ENCODE assay signal across 12 mouse cellular contexts in the genomic region with DNA sequence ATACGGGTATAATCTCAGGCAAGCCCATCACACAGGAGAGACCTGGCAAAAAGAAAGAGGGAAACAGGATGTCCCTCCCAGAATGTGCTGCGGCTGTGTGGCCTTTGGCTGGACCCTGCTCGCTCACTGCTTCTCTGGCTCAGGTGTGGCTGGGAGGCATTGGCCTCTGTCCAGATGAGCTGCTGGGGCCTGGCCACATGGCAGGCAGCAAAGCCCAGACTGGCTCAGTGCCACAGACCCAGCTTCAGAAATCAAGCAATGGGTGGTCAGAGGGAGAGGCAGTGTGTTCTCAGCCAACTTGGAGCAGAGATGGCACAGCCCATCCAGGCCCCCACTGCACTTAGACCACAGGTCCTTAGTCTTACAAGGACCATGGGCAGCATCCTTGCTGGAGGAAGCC. TPM values are rescaled to one million over a fixed set of nuclear protein-coding genes. Genes with fewer than 3 reads are reported as not detected.
DNase-seq lines count a peak whose midpoint lies in the region; ATAC-seq lines count a peak whose summit lies in the region.
"Had no signal": no experiment of that assay in that cellular context is flagged by ENCODE, and none has a peak within 500 bp of the region (broad histone marks: within the 10 kb centered on the region; RNA-seq: fewer than 3 reads in every experiment).

No protein-coding gene starts in this region.

- H3K4me3 ChIP-seq in heart, embryonic 12.5 days: no peak overlapping the region

- H3K9ac ChIP-seq in heart, embryonic 12.5 days: no peak overlapping the region

- peaks cover 23% of the 10 kb centered on the region for H3K27me3 ChIP-seq in heart, embryonic 12.5 days (replicated peaks)

- ATAC-seq in cerebellum, adult (ENCODE audit: insufficient number of reproducible peaks, low FRiP score, low TSS enrichment): peak; percentile 70; the same call in 1 of the 2 replicates
- ATAC-seq in erythroid progenitor cell, adult 5-6 weeks (replicated peaks; ENCODE audit: low FRiP score, poor library complexity, severe bottlenecking): 0 out of 2 replicates have a peak, but pooled peaks have one; percentile 42
- ATAC-seq in heart, embryonic 12.5 days (ENCODE audit: insufficient number of reproducible peaks, low FRiP score): no peak
- ATAC-seq: inflammation-experienced regulatory T-cells, adult 6 months had no signal

- intact Hi-C loops in left cerebral cortex, postnatal 4 days (cut with DNase I): no loop called here

- no peaks in the 10 kb centered on the region for H3K4me1 ChIP-seq in heart, embryonic 12.5 days (replicated peaks)

- H3K27ac ChIP-seq in heart, embryonic 12.5 days (ENCODE audit: poor library complexity, severe bottlenecking): no peak overlapping the region

- no peaks in the 10 kb centered on the region for H3K9me3 ChIP-seq in heart, embryonic 12.5 days (replicated peaks)

- DNase-seq in left cerebral cortex, postnatal 4 days: peak; percentile 97
- DNase-seq in left cerebral cortex, adult 18-20 months (ENCODE audit: low spot score in 2 of 2): no peak
- peak; percentile 15 for DNase-seq in NIH3T3 (ENCODE audit: low read depth)
- DNase-seq in urinary bladder, postnatal 10 days (ENCODE audit: low spot score): no peak
- no peak for DNase-seq in heart, adult 8-10 months (ENCODE audit: low spot score)

- H3K4me2 ChIP-seq in heart, embryonic 12.5 days: no peak overlapping the region

- 79% methylated on average over 3 of the region's 3 CpGs for WGBS in heart, embryonic 12.5 days

- H3K36me3 ChIP-seq in heart, embryonic 12.5 days: no peaks in the 10 kb centered on the region

RNA-seq across cellular contexts. Expression of gene Crhr1, which starts 8.1 kb away (rescaled TPM):
- total RNA-seq in left cerebral cortex, postnatal 4 days (2021): 10 to 100 TPM; 23.8 to 26.0 TPM
- 10 to 100 TPM; 24.9 to 30.5 TPM for total RNA-seq in left cerebral cortex, adult 18-20 months (2021)
- total RNA-seq in erythroid progenitor cell, adult 5-6 weeks (2015; ENCODE audit: low replicate concordance): not detected in 2 replicates
- not detected in 2 replicates for total RNA-seq in erythroid progenitor cell, adult 5-6 weeks (2017; ENCODE audit: low replicate concordance)
- not detected for total RNA-seq in heart, adult 8-10 months (2022)
- not detected in 2 replicates for polyA plus RNA-seq in heart, embryonic 12.5 days (2016; fragmentation: Nextera tagmentation; extraction: Ambion mirVana)
- total RNA-seq: neutrophil, adult 5-6 weeks had no signal
- polyA plus RNA-seq: inflammation-experienced regulatory T-cells, adult 6 months; liver, embryonic 16.5 days; small intestine, adult 2 months had no signal

Comparison
In these comparisons a context has a peak if more than half of its experiments do, and no peak if none do; other contexts are left out.
1. DNase-seq: peak in left cerebral cortex, postnatal 4 days (single experiment) and NIH3T3 (single experiment); none in left cerebral cortex, adult 18-20 months (0 of 2), urinary bladder, postnatal 10 days (single experiment) and heart, adult 8-10 months (single experiment).
2. RNA of gene Crhr1, which starts 8.1 kb away (total RNA-seq): 24.9 to 30.5 TPM in left cerebral cortex, adult 18-20 months and 23.8 to 26.0 TPM in left cerebral cortex, postnatal 4 days; not detected in erythroid progenitor cell, adult 5-6 weeks and not detected in heart, adult 8-10 months; every median in the first group is over 10 times any median in the second.